Mouse (Mus musculus) liver (tissue): ENCODE data around the gene Tmem51.
"Not testable (repeated sequence)": the region's sequence is repeated elsewhere in the genome, so short reads cannot be mapped to it uniquely, and the experiment has no call there.

Experiments used
- DNase-seq: peaks from one replicate; pipeline ENCODE4 v3.0.0-alpha.2; 2020; ENCODE audit warnings: mixed read lengths

Gene Tmem51

DNA sequence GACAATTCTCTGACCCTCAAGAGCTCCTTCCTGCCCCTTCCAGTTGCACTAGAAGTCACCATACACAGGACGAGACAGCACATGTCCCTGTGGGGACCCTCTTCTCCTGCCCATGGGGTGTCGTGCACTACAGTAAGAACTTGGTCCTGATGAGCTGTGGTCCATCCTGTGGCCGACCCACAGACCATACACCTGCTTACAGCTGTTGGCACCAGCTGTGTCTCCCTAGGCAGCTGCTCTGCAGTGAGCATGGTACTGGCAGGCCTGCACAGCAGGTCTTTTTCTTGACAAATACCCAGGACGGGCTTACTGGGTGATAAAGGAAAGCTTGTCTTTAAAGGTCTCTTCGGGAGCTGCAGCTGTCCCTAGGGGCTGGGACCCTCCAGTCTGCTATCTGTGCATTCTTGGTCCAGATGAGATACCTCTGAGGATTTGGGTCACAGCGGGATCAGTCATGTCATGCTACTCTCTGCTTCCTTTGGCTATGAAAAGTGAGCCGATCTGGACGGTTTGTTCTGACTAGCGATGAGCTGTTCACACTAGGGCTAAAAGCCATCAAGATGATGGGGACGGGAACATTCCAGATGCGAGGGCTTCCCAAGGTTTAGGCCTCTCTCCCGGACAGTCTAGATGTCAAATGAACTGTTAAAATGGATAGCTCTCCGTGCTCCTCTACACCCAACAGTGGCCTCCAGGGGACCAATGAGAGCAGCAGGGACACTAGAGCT lies 24.8 kb downstream of the Tmem51 start:
- no peak for DNase-seq

DNA sequence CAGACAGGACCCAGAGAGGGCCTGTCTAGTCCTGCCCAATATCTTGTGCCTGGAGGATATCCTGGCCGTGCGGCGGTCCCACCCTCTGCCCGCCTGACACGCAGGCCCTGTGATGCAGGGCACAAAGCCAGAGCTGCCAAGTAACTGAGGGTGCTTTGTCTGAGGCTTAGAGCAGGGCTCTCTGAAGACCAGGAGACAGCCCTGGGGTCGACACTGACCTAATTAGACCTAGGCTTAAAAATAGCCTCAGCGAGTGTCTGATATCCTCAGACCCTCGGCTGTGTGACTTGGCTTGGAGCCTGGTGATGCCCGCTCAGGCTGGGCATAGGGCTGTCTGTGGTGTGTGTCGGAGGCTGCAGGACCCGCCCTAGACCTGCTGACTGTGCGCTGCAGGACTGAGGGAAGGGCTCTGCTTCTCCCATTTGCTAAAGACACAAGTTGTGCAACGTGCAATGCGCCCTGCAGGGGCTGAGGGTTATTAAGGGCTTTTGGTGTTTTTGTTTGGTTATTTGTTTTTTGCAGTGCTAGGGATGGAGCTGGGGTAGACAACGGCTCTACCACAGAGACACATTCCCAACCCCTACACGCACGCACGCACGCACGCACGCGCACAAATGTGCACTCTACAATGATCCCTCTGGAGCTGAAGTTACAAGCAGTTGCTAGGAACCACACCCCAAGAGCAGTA lies 26.4 kb downstream of the Tmem51 start:
- no peak for DNase-seq

DNA sequence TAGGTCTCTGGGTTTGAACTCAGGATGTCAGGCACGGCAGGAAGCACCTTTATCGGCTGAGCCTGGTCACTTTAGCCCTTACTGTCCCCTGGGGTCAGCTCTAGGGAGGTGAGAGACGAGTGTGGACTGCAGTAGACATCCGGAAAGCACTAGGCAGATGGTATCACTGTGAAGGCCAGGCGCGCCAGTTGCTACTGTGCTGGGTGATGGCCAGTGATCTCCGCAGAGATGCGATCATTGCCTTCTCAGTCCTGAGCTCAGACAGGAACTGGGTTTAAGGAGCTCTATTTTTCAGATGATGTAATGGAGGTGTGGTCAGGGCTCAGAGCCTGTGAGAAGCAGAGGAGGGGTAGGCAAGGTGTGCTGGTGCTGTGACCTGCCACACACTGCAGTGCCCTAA lies 28.5 kb downstream of the Tmem51 start:
- DNase-seq, result no peak

DNA sequence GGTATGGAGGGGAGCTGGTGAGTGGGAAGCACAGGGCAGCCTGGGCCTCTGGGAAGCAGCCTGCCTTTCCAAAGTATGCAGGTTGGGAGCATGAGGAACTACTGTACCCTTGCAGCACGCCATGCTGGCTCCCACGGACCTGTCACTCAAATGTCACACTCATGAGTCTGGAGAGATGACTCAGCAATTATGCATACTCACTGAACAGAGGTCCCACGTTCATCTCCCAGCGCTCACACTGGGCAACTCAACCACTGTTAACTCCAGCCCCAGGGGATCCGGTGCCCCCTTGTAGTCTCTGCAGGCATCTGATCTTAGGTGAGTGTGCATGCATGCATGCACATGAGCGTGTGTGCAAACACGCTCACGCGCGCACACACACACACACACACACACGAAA lies 29.5 kb downstream of the Tmem51 start:
- DNase-seq, result no peak

DNA sequence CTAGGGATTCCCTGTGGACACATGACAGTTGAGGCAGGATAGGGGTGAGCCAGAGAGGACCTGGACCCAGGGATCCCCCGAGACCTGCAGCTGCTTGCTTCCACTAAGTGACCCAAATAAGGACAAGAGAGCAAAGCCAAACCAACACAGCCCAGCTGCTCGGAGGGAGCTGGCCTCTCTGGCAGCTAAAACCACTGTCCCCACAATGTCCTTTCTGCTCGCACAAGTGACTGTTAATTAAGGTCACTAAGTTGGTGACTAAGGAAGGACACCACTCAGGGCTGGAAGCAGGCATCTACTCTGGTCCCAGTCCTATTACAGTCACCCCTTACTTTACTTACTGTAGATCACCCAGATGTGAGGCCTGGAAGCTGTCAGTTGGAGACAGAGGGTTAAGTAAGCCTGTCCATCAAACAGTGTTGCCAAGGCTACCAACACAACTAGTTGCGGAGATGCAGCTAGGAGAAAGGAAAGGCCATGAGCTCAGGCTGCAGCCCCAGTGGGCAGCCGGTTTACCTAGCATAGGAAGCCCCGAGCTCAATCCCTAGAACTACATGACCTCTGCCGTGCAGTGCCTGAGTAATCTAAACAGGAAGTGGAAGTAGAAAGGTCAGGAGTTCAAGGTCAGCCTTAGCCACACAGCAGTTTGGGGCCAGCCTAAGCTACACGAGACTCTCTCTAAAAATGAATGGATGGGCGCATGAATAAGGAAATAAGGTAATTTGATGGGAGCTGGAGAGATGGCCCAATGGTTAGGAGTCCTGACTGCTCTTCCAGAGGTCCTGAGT lies 30.2 kb downstream of the Tmem51 start:
- no peak for DNase-seq

DNA sequence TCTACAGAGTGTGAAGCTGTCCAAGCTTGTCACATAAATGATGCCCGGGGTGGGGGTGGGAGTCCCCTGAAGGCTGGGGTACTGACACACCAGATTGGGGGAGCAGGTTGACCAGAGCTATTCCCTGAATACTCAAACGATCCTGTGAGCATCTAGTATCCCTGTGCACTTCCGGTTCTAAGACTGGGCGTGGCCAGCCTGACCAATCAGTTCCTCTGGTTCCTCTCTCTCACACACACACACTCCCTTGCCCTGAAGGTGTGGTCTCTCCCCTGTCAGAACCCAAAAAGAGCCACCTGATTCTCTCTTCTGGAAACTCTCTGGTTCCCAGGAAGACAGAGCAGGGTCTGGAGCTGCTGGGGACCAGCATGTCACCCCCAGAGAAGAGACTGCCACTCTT lies 30.8 kb downstream of the Tmem51 start:
- DNase-seq, result peak; percentile 53

DNA sequence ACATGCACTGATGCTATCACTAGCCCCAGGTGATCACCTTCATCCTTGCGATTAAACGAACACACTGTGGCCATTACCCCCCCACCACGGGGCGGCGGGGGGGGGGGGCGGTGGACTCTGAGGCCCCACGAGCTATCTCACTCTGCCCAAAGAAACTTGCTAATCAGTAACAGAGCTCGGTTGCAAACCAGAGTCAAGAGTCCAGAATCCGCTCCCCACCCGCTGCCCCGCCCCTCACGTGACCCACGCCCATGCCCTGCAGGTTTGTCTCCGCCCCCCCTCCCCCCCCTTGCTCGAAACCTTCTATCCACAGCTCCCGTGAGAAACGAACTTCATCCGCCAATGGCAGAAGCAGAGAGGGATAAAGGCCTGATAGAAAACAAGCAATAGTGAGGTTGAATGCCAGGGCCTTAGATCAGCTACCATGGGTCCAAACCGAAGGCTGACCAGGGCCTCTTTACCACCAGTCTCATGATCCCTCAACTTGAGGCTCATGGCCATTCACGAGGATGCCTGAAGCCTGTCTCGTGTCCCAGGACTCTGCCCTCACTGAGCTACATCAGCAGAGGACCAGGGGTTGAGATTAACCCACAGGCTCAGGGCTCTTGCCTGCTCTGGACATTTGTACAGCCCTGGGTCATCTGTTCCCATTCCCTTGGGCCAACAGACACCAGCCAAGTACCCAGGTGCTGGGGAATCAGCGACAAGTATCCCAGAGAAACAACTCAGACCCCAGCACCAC lies 31.5 kb downstream of the Tmem51 start:
- peak; percentile 82 for DNase-seq

DNA sequence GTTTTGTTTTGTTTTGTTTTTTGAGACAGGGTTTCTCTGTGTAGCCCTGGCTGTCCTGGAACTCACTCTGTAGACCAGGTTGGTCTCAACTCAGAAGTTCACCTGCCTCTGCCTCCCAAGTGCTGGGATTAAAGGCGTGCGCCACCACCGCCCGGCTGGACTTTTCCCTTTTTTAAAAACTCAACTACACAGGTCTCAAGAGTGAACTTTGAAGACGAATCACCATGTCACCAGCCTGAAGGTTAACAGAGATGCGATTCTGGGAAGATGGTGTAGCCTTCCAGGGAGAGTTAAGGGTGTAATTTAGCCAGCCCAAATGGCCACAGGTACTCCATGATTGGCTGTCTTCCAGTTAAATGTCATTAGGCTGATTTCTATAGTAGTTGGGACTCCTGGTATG lies 32.2 kb downstream of the Tmem51 start:
- DNase-seq, result not testable (repeated sequence)

DNA sequence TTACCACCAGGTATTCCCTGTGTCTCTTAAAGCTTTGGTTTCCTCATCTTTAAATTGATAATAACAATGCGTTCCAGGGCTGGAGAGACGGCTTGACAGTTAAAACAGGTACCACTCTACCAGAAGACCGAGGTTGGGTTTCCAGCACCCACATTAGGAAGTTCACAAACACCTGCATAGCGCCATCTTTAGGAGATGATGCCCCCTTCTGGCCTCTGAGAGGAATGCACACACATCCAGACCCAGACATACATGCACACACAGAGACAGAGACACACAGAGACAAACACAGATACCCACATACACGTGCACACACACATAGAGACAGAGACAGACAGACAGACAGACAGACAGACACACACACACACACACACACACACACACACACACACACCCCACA lies 34.1 kb downstream of the Tmem51 start:
- no peak for DNase-seq

DNA sequence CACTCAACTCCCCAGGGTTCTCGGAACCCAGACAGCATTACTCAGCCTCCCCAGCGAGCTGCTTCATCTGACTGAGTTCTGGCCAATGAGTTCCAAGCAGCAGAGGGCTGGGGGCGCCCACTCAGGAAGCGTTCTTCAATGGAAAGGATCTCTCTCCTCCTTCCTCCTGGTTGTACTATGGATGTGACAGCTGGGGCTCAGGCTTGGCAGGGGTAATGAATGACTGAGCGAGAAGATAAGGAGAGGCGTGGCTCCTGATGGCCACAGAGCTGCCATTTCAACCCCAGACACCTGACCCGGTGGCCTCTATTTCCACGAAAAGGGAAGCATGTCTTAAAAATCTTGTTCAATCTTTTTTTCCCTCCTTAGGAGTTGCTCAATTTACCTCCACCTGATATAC lies 35.7 kb downstream of the Tmem51 start:
- peak; percentile 54 for DNase-seq

DNA sequence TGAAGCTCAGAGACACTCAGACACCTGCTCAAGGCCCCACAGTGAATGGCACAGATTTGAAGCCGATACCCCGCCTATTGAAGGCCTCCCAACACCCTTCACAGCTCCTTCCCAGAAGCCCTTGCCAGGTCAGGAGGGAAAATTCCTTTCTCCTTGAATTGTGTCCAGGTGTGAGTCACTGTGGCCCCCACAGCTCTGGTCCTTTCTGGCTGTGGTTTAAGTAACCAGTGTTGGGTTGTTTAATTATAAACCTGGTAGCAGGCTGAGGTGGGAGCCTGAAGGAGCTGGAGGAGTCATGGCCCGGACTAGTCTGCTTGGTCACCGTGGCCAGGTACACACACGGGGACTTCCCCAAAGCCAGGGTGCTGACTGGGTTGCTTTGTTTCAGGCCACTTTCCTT lies 37.1 kb downstream of the Tmem51 start:
- no peak for DNase-seq

DNA sequence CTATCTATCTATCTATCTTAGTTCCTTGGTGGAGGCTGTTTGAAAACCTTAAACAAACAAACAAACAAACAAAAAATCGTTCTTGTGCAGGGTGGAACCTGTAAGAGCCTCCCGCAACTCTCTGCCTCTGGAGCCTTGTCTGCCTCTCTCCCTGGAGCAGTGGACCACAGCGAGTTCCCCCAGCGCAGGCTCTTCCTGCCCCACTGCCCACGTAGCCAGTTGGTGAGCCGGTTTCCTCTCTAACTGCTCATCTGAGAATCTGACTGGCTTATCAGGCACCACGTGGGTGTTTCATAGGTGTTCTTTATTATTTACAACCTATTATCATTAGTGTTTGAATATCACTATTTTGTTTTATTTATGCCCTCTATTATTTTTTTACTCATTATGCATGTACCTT lies 37.6 kb downstream of the Tmem51 start:
- no peak for DNase-seq

DNA sequence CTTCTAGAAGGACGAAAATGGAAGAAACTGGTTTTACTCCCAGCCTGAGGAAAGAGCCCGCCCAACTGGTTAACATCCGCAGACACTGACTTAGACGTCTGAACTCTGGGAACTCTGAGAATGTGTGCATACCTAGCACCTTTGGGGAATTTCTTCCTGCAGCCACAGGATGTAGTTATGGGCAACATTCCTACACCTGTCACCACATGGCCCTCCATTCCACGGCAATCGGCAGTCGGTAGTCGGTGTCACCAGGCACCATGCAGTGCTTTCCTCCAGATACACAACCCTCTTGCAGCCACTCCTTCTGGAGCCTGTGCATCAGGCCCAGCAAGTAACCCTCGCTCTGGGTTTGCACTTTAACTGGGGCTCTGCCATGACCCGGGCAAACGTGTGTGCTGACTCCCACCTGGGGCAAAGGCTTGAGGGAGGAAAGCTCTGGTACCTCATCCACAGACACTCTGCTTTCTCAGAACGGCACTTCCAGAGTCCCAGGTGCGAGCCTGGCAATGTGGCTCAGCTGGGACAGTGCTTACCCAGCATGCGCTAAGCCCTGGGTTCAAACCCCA lies 38.4 kb downstream of the Tmem51 start:
- no peak for DNase-seq

DNA sequence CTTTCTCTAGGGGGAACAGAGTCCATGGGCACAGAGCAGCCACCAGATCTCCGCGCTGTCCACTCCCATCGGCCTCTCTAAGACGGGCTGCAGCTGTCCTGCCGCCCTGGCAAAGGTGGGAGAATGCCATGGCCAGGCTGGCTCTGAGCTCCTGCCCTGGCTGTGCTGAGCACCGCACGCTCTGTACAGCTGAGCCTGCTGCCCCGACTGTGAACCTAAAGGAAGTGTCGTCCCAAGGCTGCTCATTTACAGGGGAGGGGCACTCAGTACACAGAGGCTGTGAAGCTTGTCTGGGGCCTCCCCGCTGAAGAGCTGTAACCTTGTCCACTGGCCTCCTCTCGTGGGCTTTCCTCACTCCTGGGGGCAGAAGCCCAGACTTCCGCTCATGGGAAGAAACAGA lies 39.7 kb downstream of the Tmem51 start:
- no peak for DNase-seq

DNA sequence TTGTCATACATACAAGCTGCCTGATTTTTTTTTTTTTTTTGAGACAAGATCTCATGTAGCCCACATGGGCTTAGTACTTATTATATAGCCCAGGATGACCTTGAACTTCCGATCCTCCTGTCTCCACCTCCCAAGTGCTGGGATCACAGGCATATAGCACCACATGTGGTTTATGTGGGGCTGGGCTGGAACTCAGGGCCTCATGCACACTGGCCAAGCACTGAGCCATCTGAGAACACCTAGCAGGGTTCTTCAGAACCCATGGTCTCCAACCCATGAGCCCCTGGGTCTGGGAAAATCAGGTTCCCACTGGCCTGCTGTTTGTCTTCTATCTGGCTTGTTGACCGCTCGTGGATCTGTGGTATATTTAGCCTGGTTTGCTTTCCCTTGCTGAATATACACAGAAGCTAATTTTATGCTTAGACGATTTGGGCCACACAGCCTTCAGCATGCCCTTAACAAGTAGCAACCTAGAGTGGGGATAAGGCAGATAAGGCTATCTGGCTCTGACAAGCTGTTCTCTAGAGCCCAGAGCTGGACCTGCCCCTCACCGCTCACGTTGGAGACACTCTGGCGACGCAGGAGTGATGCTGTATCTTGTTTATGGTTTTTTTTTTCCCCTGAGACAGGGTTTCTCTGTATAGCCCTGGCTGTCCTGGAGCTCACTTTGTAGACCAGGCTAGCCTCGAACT lies 44.3 kb downstream of the Tmem51 start:
- peak; percentile 62 for DNase-seq

DNA sequence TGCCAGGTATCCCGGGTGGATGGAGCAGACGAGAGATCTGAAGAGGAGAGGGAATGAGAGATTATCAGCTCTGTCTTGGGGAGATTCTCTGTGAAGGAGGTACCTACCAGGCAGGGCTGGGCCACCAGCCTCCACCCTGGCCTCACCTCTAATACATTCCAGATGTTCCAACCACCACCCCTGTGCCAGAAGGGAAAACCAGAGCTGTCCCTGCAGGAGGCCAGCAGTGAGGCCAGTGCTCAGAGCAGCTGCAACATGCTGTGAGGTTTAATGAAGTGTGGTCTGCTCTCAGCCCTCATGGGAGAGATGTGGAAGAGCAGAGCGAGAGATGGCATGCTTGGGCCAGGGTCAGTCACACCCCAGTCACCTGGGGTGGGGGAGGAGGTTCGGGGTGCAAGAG lies 46.2 kb downstream of the Tmem51 start:
- DNase-seq, result no peak

DNA sequence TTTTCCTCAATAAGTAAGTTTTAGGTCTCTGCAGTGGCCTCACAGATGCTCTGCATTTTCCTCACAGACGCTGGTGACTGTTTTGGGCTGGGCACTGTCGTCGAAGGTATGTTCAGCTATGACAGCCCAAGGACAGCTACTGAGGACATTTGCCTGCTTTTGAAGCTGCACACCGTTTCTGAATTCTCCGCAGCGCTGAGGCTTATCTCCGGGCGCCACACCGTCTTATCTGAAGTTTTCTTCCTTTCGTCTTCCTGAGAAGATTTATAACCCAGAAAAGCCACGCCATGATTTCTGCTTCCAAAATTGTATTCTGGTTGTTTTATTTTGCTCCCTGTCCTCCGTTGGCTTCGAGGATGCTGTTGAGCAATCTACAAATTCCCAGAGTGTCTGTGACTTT lies 55.6 kb downstream of the Tmem51 start:
- no peak for DNase-seq

DNA sequence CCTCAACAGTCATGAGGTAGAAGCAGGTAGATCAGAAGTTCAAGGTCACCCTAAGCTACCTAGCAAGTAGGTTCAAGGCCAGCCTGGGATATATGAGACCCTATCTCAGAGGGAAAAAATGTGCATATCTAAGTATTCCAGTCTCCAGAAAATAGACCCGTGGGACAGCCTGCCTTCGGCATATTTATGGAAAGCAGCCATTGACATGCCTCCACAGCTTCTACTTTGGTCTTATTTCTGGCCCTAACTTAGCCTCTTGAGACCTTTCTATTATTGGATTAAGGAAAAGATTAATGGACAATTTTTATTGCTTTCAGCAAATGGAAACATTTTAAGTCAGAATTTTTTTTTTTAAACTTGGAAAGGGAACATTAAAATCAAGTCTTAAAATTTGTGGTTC lies 57.1 kb downstream of the Tmem51 start:
- no peak for DNase-seq

DNA sequence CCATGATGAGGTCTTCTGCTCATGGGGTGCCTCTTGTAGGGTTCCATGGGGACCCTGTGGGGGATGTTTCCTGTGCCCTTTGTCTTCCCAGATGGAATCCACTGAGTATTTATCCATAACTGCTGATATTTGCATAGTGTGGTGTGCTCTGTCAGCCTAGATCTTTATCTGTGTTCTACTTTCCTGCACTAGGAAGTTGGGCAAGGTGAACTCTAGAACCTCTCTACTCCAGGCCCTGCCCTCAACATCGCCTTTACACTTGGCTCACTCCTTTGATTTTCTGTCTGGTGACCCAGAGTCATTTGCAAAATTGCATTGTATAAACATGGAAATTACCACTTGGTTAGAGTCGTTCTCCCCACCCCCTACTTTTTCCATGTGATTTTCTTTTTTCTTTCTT lies 59.6 kb downstream of the Tmem51 start:
- no peak for DNase-seq

DNA sequence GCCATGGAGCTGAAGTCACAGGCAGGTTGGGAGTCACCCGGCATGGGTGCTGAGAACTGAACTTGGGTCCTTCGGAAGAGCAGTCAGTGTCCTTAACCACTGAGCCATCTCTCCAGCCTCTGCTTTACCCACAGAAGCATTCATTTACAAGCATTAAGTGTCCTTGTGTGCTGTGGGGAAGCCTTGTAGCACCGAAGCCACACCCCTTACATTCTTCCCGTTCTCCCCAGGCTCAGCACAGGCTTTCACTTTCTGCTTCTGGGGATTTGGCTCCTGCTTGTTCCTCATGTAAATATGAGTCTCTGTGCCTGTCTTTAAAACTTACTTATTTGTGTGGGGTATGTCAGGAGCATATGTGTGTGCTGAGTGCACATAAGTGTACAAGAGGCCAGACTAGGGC lies 60.9 kb downstream of the Tmem51 start:
- DNase-seq, result no peak

DNA sequence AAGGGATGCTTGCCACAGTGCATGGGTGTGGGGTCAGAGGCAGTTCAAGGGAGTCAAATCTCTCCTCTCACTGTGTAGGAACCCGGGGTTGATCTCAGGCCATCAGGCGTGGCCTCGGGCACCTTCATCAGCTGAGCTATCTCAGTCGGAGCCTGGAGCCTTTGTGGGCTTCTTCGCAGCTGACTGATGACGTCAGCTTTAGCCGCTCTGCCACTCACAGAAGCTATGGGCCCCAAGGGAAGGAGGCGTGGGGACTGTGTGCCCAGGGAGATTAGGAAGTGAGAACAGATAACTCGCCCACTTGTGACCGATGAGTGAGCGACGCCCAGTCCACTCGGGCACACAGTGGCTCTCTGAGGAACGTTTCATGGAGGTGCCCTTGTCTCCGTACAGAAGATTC lies 66.4 kb downstream of the Tmem51 start:
- peak; percentile 80 for DNase-seq
